Mouse (Mus musculus): ENCODE results near the gene Opcml. TPM values are rescaled to one million over a fixed set of nuclear protein-coding genes. Genes with fewer than 3 reads are reported as not detected.

Gene Opcml
- total and polyA plus RNA-seq, 3 experiments = 0.82 TPM; not detected in 2

- no peak for DNase-seq (ENCODE audit: low spot score)
- ATAC-seq (ENCODE audit: extremely low read depth, insufficient number of reproducible peaks, low FRiP score, poor library complexity, severe bottlenecking) = no peak
- no peaks in the 10 kb centered on the region for H3K36me3 ChIP-seq (replicated peaks)
- no peaks in the 10 kb centered on the region for H3K27me3 ChIP-seq (ENCODE audit: insufficient read depth, low read length)
- no peak for TF ChIP-seq POLR2AphosphoS5 (IDR thresholded peaks at IDR 0.05; ENCODE audit: insufficient replicate concordance, low read depth, low read length)
- TF ChIP-seq TAL1 (conservative IDR thresholded peaks at IDR 0.05; ENCODE audit: low read depth, low read length) = no peak
- TF ChIP-seq GATA2 (IDR thresholded peaks at IDR 0.05; ENCODE audit: borderline replicate concordance, low read depth, low read length) = no peak
- no peak for TF ChIP-seq GATA1 (IDR thresholded peaks at IDR 0.05; ENCODE audit: borderline replicate concordance, low read length)
- no peak for TF ChIP-seq CTCF (IDR thresholded peaks at IDR 0.05; ENCODE audit: low read depth, low read length)
- no peaks in the 10 kb centered on the region for H3K4me1 ChIP-seq (ENCODE audit: insufficient read depth, low read depth, low read length)
- H3K4me3 ChIP-seq (ENCODE audit: low read depth, low read length) = no peak overlapping the region
- no peaks in the 10 kb centered on the region for H3K9me3 ChIP-seq (replicated peaks)
Measured at GRCm38 (mm10) chr9:28624870-28625269, 834.3 kb downstream of the Opcml start.

- TF ChIP-seq GATA1 (IDR thresholded peaks at IDR 0.05; ENCODE audit: borderline replicate concordance, low read length) = no peak
- no peak for TF ChIP-seq CTCF (IDR thresholded peaks at IDR 0.05; ENCODE audit: low read depth, low read length)
- TF ChIP-seq POLR2AphosphoS5 (IDR thresholded peaks at IDR 0.05; ENCODE audit: insufficient replicate concordance, low read depth, low read length) = no peak
- TF ChIP-seq TAL1 (conservative IDR thresholded peaks at IDR 0.05; ENCODE audit: low read depth, low read length) = no peak
- no peak for TF ChIP-seq GATA2 (IDR thresholded peaks at IDR 0.05; ENCODE audit: borderline replicate concordance, low read depth, low read length)
- no peaks in the 10 kb centered on the region for H3K4me1 ChIP-seq (ENCODE audit: insufficient read depth, low read depth, low read length)
- no peaks in the 10 kb centered on the region for H3K27me3 ChIP-seq (ENCODE audit: insufficient read depth, low read length)
- H3K4me3 ChIP-seq (ENCODE audit: low read depth, low read length) = no peak overlapping the region
- no peak for DNase-seq (ENCODE audit: low spot score)
- H3K9me3 ChIP-seq (replicated peaks) = no peaks in the 10 kb centered on the region
- no peaks in the 10 kb centered on the region for H3K36me3 ChIP-seq (replicated peaks)
- ATAC-seq (ENCODE audit: extremely low read depth, insufficient number of reproducible peaks, low FRiP score, poor library complexity, severe bottlenecking) = no peak
Measured at GRCm38 (mm10) chr9:28642766-28643165, 852.2 kb downstream of the Opcml start.

- no peak for DNase-seq (ENCODE audit: low spot score)
- Histone ChIP-seq H3K4me1 (ENCODE audit: insufficient read depth, low read depth, low read length) (no peaks in the 10 kb centered on the region), H3K9me3 (replicated peaks) (no peaks in the 10 kb centered on the region), H3K4me3 (ENCODE audit: low read depth, low read length) (no peak overlapping the region), H3K36me3 (replicated peaks) (no peaks in the 10 kb centered on the region), H3K27me3 (ENCODE audit: insufficient read depth, low read length) (no peaks in the 10 kb centered on the region)
- TF ChIP-seq TAL1 (conservative IDR thresholded peaks at IDR 0.05; ENCODE audit: low read depth, low read length) (no peak), POLR2AphosphoS5 (IDR thresholded peaks at IDR 0.05; ENCODE audit: insufficient replicate concordance, low read depth, low read length) (no peak), GATA2 (IDR thresholded peaks at IDR 0.05; ENCODE audit: borderline replicate concordance, low read depth, low read length) (no peak), CTCF (IDR thresholded peaks at IDR 0.05; ENCODE audit: low read depth, low read length) (no peak), GATA1 (IDR thresholded peaks at IDR 0.05; ENCODE audit: borderline replicate concordance, low read length) (no peak)
- no peak for ATAC-seq (ENCODE audit: extremely low read depth, insufficient number of reproducible peaks, low FRiP score, poor library complexity, severe bottlenecking)
Measured at GRCm38 (mm10) chr9:28644063-28644462, 853.5 kb downstream of the Opcml start.

- no peak overlapping the region for H3K4me3 ChIP-seq (ENCODE audit: low read depth, low read length)
- no peaks in the 10 kb centered on the region for H3K36me3 ChIP-seq (replicated peaks)
- DNase-seq (ENCODE audit: low spot score) (no peak), ATAC-seq (ENCODE audit: extremely low read depth, insufficient number of reproducible peaks, low FRiP score, poor library complexity, severe bottlenecking) (no peak)
- no peaks in the 10 kb centered on the region for H3K27me3 ChIP-seq (ENCODE audit: insufficient read depth, low read length)
- no peaks in the 10 kb centered on the region for H3K9me3 ChIP-seq (replicated peaks)
- TF ChIP-seq TAL1 (conservative IDR thresholded peaks at IDR 0.05; ENCODE audit: low read depth, low read length) = no peak
- TF ChIP-seq GATA2 (IDR thresholded peaks at IDR 0.05; ENCODE audit: borderline replicate concordance, low read depth, low read length) = no peak
- TF ChIP-seq CTCF (IDR thresholded peaks at IDR 0.05; ENCODE audit: low read depth, low read length) = no peak
- no peak for TF ChIP-seq POLR2AphosphoS5 (IDR thresholded peaks at IDR 0.05; ENCODE audit: insufficient replicate concordance, low read depth, low read length)
- TF ChIP-seq GATA1 (IDR thresholded peaks at IDR 0.05; ENCODE audit: borderline replicate concordance, low read length) = no peak
- no peaks in the 10 kb centered on the region for H3K4me1 ChIP-seq (ENCODE audit: insufficient read depth, low read depth, low read length)
Measured at GRCm38 (mm10) chr9:28650089-28650488, 859.5 kb downstream of the Opcml start.

GRCm38 (mm10) chr9:28659996-28660395, 869.4 kb downstream of the Opcml start:
- ATAC-seq (ENCODE audit: extremely low read depth, insufficient number of reproducible peaks, low FRiP score, poor library complexity, severe bottlenecking) = no peak

GRCm38 (mm10) chr9:28662882-28663281, 872.3 kb downstream of the Opcml start:
- DNase-seq (ENCODE audit: low spot score) (no peak), ATAC-seq (ENCODE audit: extremely low read depth, insufficient number of reproducible peaks, low FRiP score, poor library complexity, severe bottlenecking) (no peak)
- no peaks in the 10 kb centered on the region for H3K36me3 ChIP-seq (replicated peaks)
- H3K27me3 ChIP-seq (ENCODE audit: insufficient read depth, low read length) = no peaks in the 10 kb centered on the region
- TF ChIP-seq GATA1 (IDR thresholded peaks at IDR 0.05; ENCODE audit: borderline replicate concordance, low read length) (no peak), TAL1 (conservative IDR thresholded peaks at IDR 0.05; ENCODE audit: low read depth, low read length) (no peak), POLR2AphosphoS5 (IDR thresholded peaks at IDR 0.05; ENCODE audit: insufficient replicate concordance, low read depth, low read length) (no peak), GATA2 (IDR thresholded peaks at IDR 0.05; ENCODE audit: borderline replicate concordance, low read depth, low read length) (no peak), CTCF (IDR thresholded peaks at IDR 0.05; ENCODE audit: low read depth, low read length) (no peak)
- no peaks in the 10 kb centered on the region for H3K9me3 ChIP-seq (replicated peaks)
- no peaks in the 10 kb centered on the region for H3K4me1 ChIP-seq (ENCODE audit: insufficient read depth, low read depth, low read length)
- H3K4me3 ChIP-seq (ENCODE audit: low read depth, low read length) = no peak overlapping the region

More at GRCm38 (mm10) chr9:28659996-28660395, 869.4 kb downstream of the Opcml start:
- Histone ChIP-seq H3K9me3 (replicated peaks) (no peaks in the 10 kb centered on the region), H3K27me3 (ENCODE audit: insufficient read depth, low read length) (no peaks in the 10 kb centered on the region), H3K4me1 (ENCODE audit: insufficient read depth, low read depth, low read length) (no peaks in the 10 kb centered on the region), H3K36me3 (replicated peaks) (no peaks in the 10 kb centered on the region), H3K4me3 (ENCODE audit: low read depth, low read length) (no peak overlapping the region)
- TF ChIP-seq POLR2AphosphoS5 (IDR thresholded peaks at IDR 0.05; ENCODE audit: insufficient replicate concordance, low read depth, low read length) (no peak), TAL1 (conservative IDR thresholded peaks at IDR 0.05; ENCODE audit: low read depth, low read length) (no peak), GATA1 (IDR thresholded peaks at IDR 0.05; ENCODE audit: borderline replicate concordance, low read length) (no peak), CTCF (IDR thresholded peaks at IDR 0.05; ENCODE audit: low read depth, low read length) (no peak), GATA2 (IDR thresholded peaks at IDR 0.05; ENCODE audit: borderline replicate concordance, low read depth, low read length) (no peak)
- no peak for DNase-seq (ENCODE audit: low spot score)

All from G1E (cell line).